Mouse (Mus musculus) thymus, adult 2 months (tissue): Measurements from ENCODE around the gene Hgd. TPM values are rescaled to one million over a fixed set of nuclear protein-coding genes. Genes with fewer than 3 reads are reported as not detected.

ENCODE experiments used
- DNase-seq: peaks from one replicate; pipeline ENCODE4 v3.0.0; 2021
- H3K27ac ChIP-seq: fragments of 200-500 bp; 2 replicates; pipeline ENCODE4 v1.5.1; 2012; ENCODE audit warnings: low read length, control low read depth; ENCODE audit not compliant: control insufficient read depth, insufficient read depth
- H3K27me3 ChIP-seq: fragments of 200-500 bp; 2 replicates; pipeline ENCODE4 v1.6.1; 2012; ENCODE audit warnings: mild to moderate bottlenecking, low read length, moderate library complexity, mixed read lengths; ENCODE audit not compliant: control insufficient read depth, insufficient read depth
- H3K36me3 ChIP-seq: fragments of 200-500 bp; 2 replicates; pipeline ENCODE4 v1.6.1; 2012; ENCODE audit warnings: mild to moderate bottlenecking, low read length, moderate library complexity; ENCODE audit not compliant: control insufficient read depth, insufficient read depth
- H3K4me1 ChIP-seq: fragments of 200-500 bp; replicated peaks from 2 replicates; pipeline ENCODE4 v1.6.1; 2012; ENCODE audit warnings: low read length; ENCODE audit not compliant: control insufficient read depth, insufficient read depth
- H3K4me3 ChIP-seq: fragments of 200-500 bp; 2 replicates; pipeline ENCODE4 v1.5.1; 2012; ENCODE audit warnings: mild to moderate bottlenecking, low read length, control low read depth, moderate library complexity; ENCODE audit not compliant: control insufficient read depth, insufficient read depth
- CTCF ChIP-seq: fragments of 200-500 bp; IDR thresholded peaks from 2 replicates; pipeline ENCODE4 v1.5.1; 2012; ENCODE audit warnings: mild to moderate bottlenecking, control low read depth, low read length, moderate library complexity, borderline replicate concordance; ENCODE audit not compliant: control insufficient read depth, poor library complexity, insufficient read depth; ENCODE audit errors: extremely low read depth
- POLR2A ChIP-seq: fragments of 200-500 bp; IDR thresholded peaks from 2 replicates; pipeline ENCODE4 v1.6.1; 2012; ENCODE audit warnings: mild to moderate bottlenecking, low read length, control low read depth, moderate library complexity; ENCODE audit not compliant: control insufficient read depth, poor library complexity, insufficient read depth; ENCODE audit errors: extremely low read depth
- WGBS: fragments of 180-500 bp; shearing (Covaris S2); methylation state at CpG from one replicate; pipeline ENCODE4 v1.1.7; 2018; 5-methylcytosine and 5-hydroxymethylcytosine counted together
- polyA plus RNA-seq: library from polyadenylated mRNA; depleted of rRNA; stranded (reverse); fragments of >200 nt; gene quantifications from 2 replicates; pipeline ENCODE4 v1.2.3, GENCODE M21; 2012; rRNA removed

The Hgd gene
- polyA plus RNA-seq, 1 experiment: 0.54 TPM

- no peaks in the 10 kb centered on the region for H3K27me3 ChIP-seq
- no peaks in the 10 kb centered on the region for H3K4me1 ChIP-seq
- no peak for DNase-seq
- no peak for TF ChIP-seq POLR2A
- WGBS: 54% methylated on average over 4 of the region's 4 CpGs
- H3K4me3 ChIP-seq: no peak overlapping the region
- H3K36me3 ChIP-seq: no peaks in the 10 kb centered on the region
- H3K27ac ChIP-seq: no peak overlapping the region
These were observed 90.8 kb downstream of the Hgd start for GRCm38 (mm10) chr16:37670666-37671283.

GRCm38 (mm10) chr16:37675326-37675725 is 95.4 kb downstream of the Hgd start:
- H3K36me3 ChIP-seq: no peaks in the 10 kb centered on the region
- no peak for DNase-seq
- no peaks in the 10 kb centered on the region for H3K4me1 ChIP-seq
- H3K4me3 ChIP-seq: no peak overlapping the region
- no peak overlapping the region for H3K27ac ChIP-seq
- 95% methylated on average over 5 of the region's 5 CpGs for WGBS
- no peak for TF ChIP-seq CTCF
- no peak for TF ChIP-seq POLR2A
- no peaks in the 10 kb centered on the region for H3K27me3 ChIP-seq

GRCm38 (mm10) chr16:37676024-37676676 is 96.2 kb downstream of the Hgd start:
- Histone ChIP-seq H3K4me3 (no peak overlapping the region), H3K4me1 (no peaks in the 10 kb centered on the region), H3K36me3 (no peaks in the 10 kb centered on the region), H3K27ac (no peak overlapping the region), H3K27me3 (no peaks in the 10 kb centered on the region)
- TF ChIP-seq POLR2A: no peak
- no peak for TF ChIP-seq CTCF
- 77% methylated on average over 17 of the region's 17 CpGs for WGBS
- no peak for DNase-seq

- Histone ChIP-seq H3K4me1 (no peaks in the 10 kb centered on the region), H3K36me3 (no peaks in the 10 kb centered on the region), H3K4me3 (no peak overlapping the region), H3K27ac (no peak overlapping the region), H3K27me3 (no peaks in the 10 kb centered on the region)
- WGBS: 84% methylated on average over 4 of the region's 4 CpGs
- DNase-seq: no peak
- no peak for TF ChIP-seq CTCF
- TF ChIP-seq POLR2A: no peak
These were observed 96.7 kb downstream of the Hgd start for GRCm38 (mm10) chr16:37676677-37677072.

GRCm38 (mm10) chr16:37677586-37677985 is 97.6 kb downstream of the Hgd start:
- Histone ChIP-seq H3K27ac (no peak overlapping the region), H3K27me3 (no peaks in the 10 kb centered on the region), H3K4me1 (no peaks in the 10 kb centered on the region), H3K36me3 (no peaks in the 10 kb centered on the region), H3K4me3 (no peak overlapping the region)
- no peak for DNase-seq
- 90% methylated on average over 8 of the region's 8 CpGs for WGBS
- TF ChIP-seq POLR2A: no peak
- no peak for TF ChIP-seq CTCF

GRCm38 (mm10) chr16:37680216-37680615 is 100.3 kb downstream of the Hgd start:
- TF ChIP-seq POLR2A: no peak
- TF ChIP-seq CTCF: no peak
- no peak for DNase-seq
- Histone ChIP-seq H3K4me1 (no peaks in the 10 kb centered on the region), H3K27ac (no peak overlapping the region), H3K27me3 (no peaks in the 10 kb centered on the region; the same call in 1 of the 2 replicates), H3K36me3 (no peaks in the 10 kb centered on the region), H3K4me3 (no peak overlapping the region)
- WGBS: 98% methylated on average over 2 of the region's 2 CpGs

GRCm38 (mm10) chr16:37680831-37681230 is 100.9 kb downstream of the Hgd start:
- no peaks in the 10 kb centered on the region for H3K36me3 ChIP-seq
- no peaks in the 10 kb centered on the region; the same call in 1 of the 2 replicates for H3K27me3 ChIP-seq
- no peak for DNase-seq
- TF ChIP-seq POLR2A (no peak), CTCF (no peak)
- no peak overlapping the region for H3K27ac ChIP-seq
- WGBS: 85% methylated on average over 8 of the region's 8 CpGs
- no peak overlapping the region for H3K4me3 ChIP-seq
- no peaks in the 10 kb centered on the region for H3K4me1 ChIP-seq

Other genes starting within 250 kb of the Hgd start
- gene Stxbp5l, start 195.2 kb upstream of the Hgd start, polyA plus RNA-seq: 0.05 and 0.14 TPM in 2 replicates
- 6.7 and 7.4 TPM in 2 replicates for gene Gtf2e1, start 40.4 kb upstream of the Hgd start, polyA plus RNA-seq
- gene Rabl3, start 40.3 kb upstream of the Hgd start, polyA plus RNA-seq: 2.7 and 3.1 TPM in 2 replicates
- 58.1 and 80.2 TPM in 2 replicates for gene Ndufb4, start 74.3 kb downstream of the Hgd start, polyA plus RNA-seq
- gene Fstl1, start 196.7 kb downstream of the Hgd start, polyA plus RNA-seq: 9.2 and 9.6 TPM in 2 replicates